Mouse (Mus musculus): ENCODE measurements at regions not wholly inside any gene's neighbourhood (a gene's known extent, or its start where the extent isn't known, plus 50 kb on each side); places are given as distances from the start of the nearest gene placed in this dataset.

DNA sequence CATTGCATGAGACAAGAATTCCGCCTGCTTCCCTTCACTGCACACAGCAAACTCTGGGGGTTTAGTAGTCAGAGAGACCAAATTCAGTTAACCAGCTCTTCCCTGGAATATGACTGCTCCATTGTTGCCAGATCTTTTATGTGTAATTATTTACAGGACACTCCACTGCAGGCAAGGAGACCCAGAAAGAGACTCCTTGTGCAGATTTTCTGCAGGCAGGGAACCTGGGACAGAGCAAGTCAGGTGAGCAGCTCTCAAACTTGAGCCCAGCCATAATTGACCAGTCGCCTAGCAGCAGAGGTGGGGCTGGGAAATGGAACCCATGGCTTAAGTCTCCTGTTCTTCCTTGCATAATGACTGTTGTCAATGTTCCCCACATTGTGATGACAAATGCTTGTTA is 324.2 kb downstream of the Ice1 start:
- Histone ChIP-seq H3K27ac (ENCODE audit: control insufficient read depth, insufficient read depth, low read length) (no peak overlapping the region), H3K27me3 (ENCODE audit: control insufficient read depth, insufficient read depth, low read length) (no peaks in the 10 kb centered on the region), H3K4me1 (replicated peaks; ENCODE audit: control insufficient read depth, insufficient read depth, low read length) (no peaks in the 10 kb centered on the region), H3K36me3 (ENCODE audit: control insufficient read depth, insufficient read depth, low read length) (no peaks in the 10 kb centered on the region), H3K4me3 (ENCODE audit: control insufficient read depth, insufficient read depth, low read length) (no peak overlapping the region)
- WGBS, result 87% methylated on average over 2 of the region's 2 CpGs
- no peak for TF ChIP-seq POLR2A (IDR thresholded peaks at IDR 0.05; ENCODE audit: control insufficient read depth, extremely low read depth, insufficient read depth, low read length, poor library complexity)
- no peak for TF ChIP-seq CTCF (IDR thresholded peaks at IDR 0.05; ENCODE audit: borderline replicate concordance, control insufficient read depth, extremely low read depth, insufficient read depth, low read length, poor library complexity)
- no peak for DNase-seq

DNA sequence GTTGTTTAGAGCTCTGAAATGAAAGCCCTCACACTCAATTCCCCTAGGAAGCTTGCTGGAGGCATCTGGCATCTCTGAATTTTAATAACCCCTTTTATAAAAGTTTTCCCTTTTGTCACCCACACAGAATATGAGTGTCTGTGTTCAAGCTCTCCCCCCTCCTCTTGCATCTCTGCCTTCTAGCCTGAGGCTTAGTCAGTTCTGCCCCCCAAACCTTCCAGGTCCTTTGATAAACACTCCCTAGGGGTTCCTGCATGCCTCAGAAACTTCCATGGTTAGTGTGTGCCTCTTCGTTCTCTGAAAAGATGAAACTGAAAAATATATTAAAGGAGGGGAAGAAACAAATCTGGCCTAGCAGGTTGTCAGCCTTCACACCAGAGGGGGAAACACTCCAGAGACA is 313.9 kb downstream of the Ice1 start:
- no peaks in the 10 kb centered on the region for H3K27me3 ChIP-seq (ENCODE audit: control insufficient read depth, insufficient read depth, low read length)
- no peak for DNase-seq
- no peak overlapping the region for H3K27ac ChIP-seq (ENCODE audit: control insufficient read depth, insufficient read depth, low read length)
- no peaks in the 10 kb centered on the region for H3K4me1 ChIP-seq (replicated peaks; ENCODE audit: control insufficient read depth, insufficient read depth, low read length)
- no peaks in the 10 kb centered on the region for H3K36me3 ChIP-seq (ENCODE audit: control insufficient read depth, insufficient read depth, low read length)
- H3K4me3 ChIP-seq (ENCODE audit: control insufficient read depth, insufficient read depth, low read length), result no peak overlapping the region
- 94% methylated on average over 1 of the region's 1 CpGs for WGBS
- TF ChIP-seq POLR2A (IDR thresholded peaks at IDR 0.05; ENCODE audit: control insufficient read depth, extremely low read depth, insufficient read depth, low read length, poor library complexity) (no peak), CTCF (IDR thresholded peaks at IDR 0.05; ENCODE audit: borderline replicate concordance, control insufficient read depth, extremely low read depth, insufficient read depth, low read length, poor library complexity) (no peak)

DNA sequence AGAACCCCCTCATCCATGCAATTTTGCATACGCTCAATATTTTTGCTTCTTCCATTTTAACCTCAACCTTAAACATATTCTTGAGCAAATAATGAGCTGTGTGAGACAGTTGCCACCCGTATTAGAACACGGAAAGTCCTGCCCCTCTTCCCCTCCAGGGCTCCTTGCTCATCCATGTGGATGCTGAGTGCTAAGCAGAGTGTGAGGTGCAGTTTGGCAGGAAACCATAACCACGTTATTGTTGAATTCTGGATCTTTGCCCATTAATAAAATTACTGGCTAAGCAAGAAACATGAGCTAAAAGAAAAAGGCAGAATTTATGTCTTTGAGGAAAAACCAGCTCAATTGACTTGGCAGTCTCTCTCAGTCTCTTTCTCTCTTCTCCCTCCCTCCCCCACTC is 301.4 kb downstream of the Ice1 start:
- Histone ChIP-seq H3K4me1 (replicated peaks; ENCODE audit: control insufficient read depth, insufficient read depth, low read length) (no peaks in the 10 kb centered on the region), H3K36me3 (ENCODE audit: control insufficient read depth, insufficient read depth, low read length) (no peaks in the 10 kb centered on the region), H3K27me3 (ENCODE audit: control insufficient read depth, insufficient read depth, low read length) (no peaks in the 10 kb centered on the region), H3K4me3 (ENCODE audit: control insufficient read depth, insufficient read depth, low read length) (no peak overlapping the region), H3K27ac (ENCODE audit: control insufficient read depth, insufficient read depth, low read length) (no peak overlapping the region)
- no peak for TF ChIP-seq POLR2A (IDR thresholded peaks at IDR 0.05; ENCODE audit: control insufficient read depth, extremely low read depth, insufficient read depth, low read length, poor library complexity)
- WGBS, result 85% methylated on average over 4 of the region's 4 CpGs
- no peak for DNase-seq

DNA sequence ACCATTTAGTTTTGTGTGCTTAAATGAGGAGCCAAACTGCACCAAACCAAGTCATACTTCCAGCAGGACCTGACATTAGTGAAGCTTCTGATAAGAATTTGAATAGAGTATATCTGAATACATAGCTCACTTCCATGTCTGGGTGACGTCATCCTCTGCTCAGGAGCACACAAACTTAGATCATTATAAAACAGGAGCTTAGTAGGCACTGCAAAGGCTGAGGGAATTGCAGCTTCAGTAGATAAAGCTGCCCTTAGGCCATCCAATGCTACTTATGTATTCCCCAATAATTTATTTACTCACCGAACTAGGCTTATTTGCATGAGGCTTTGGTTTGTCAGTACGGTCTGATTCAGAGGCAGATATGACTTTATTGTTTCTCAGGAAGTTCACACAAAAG is 297.0 kb downstream of the Ice1 start:
- no peak overlapping the region for H3K27ac ChIP-seq (ENCODE audit: control insufficient read depth, insufficient read depth, low read length)
- no peak for DNase-seq
- 72% methylated on average over 3 of the region's 3 CpGs for WGBS
- TF ChIP-seq POLR2A (IDR thresholded peaks at IDR 0.05; ENCODE audit: control insufficient read depth, extremely low read depth, insufficient read depth, low read length, poor library complexity), result no peak
- TF ChIP-seq CTCF (IDR thresholded peaks at IDR 0.05; ENCODE audit: borderline replicate concordance, control insufficient read depth, extremely low read depth, insufficient read depth, low read length, poor library complexity), result no peak
- no peaks in the 10 kb centered on the region for H3K27me3 ChIP-seq (ENCODE audit: control insufficient read depth, insufficient read depth, low read length)
- H3K36me3 ChIP-seq (ENCODE audit: control insufficient read depth, insufficient read depth, low read length), result no peaks in the 10 kb centered on the region
- no peak overlapping the region for H3K4me3 ChIP-seq (ENCODE audit: control insufficient read depth, insufficient read depth, low read length)
- no peaks in the 10 kb centered on the region for H3K4me1 ChIP-seq (replicated peaks; ENCODE audit: control insufficient read depth, insufficient read depth, low read length)

DNA sequence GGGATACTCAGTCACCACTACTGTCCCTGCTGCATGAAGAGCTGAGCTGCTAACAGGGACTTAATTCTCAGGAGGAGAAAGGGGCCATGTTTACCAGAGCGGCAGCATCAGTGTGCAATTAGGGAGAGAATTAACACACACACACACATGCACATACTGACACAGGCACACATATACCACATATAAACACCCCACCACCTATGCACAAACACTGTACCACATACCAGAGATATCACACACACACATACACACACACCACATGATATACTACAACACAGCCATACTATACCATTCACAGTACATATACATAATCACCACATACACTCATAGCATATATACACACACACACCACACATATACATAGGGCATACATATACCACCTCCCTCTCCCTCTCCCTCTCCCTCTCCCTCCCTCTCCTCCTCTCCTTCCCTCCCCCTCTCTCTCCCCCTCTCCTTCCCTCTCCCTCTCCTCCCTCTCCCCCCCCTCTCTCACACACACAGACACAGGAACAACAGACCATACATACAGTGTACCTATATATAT is 294.2 kb downstream of the Ice1 start:
- 96% methylated on average over 1 of the region's 1 CpGs for WGBS
- no peak overlapping the region for H3K27ac ChIP-seq (ENCODE audit: control insufficient read depth, insufficient read depth, low read length)
- TF ChIP-seq POLR2A (IDR thresholded peaks at IDR 0.05; ENCODE audit: control insufficient read depth, extremely low read depth, insufficient read depth, low read length, poor library complexity) (no peak), CTCF (IDR thresholded peaks at IDR 0.05; ENCODE audit: borderline replicate concordance, control insufficient read depth, extremely low read depth, insufficient read depth, low read length, poor library complexity) (no peak)
- H3K4me1 ChIP-seq (replicated peaks; ENCODE audit: control insufficient read depth, insufficient read depth, low read length), result no peaks in the 10 kb centered on the region
- H3K27me3 ChIP-seq (ENCODE audit: control insufficient read depth, insufficient read depth, low read length), result no peaks in the 10 kb centered on the region
- DNase-seq, result no peak
- H3K36me3 ChIP-seq (ENCODE audit: control insufficient read depth, insufficient read depth, low read length), result no peaks in the 10 kb centered on the region
- no peak overlapping the region for H3K4me3 ChIP-seq (ENCODE audit: control insufficient read depth, insufficient read depth, low read length)

DNA sequence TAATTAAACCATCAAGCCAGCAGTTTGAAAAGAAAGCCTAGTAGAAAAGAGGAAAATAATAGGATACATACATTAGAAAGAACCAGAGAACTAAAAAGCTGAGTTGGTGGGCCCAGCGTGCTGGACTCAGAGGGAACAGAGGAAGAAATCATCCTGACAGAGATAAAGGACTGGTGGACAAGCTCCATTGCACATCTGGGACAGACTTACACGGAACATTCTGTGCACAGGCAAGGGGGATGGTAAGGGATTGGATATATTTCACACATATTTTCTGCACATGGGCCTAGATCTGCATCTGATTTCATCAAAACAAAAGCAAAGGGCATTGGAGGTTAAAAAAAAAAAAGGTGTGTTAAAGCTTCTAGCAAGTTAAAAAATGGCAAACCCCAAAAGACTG is 293.5 kb downstream of the Ice1 start:
- Histone ChIP-seq H3K36me3 (ENCODE audit: control insufficient read depth, insufficient read depth, low read length) (no peaks in the 10 kb centered on the region), H3K27me3 (ENCODE audit: control insufficient read depth, insufficient read depth, low read length) (no peaks in the 10 kb centered on the region), H3K27ac (ENCODE audit: control insufficient read depth, insufficient read depth, low read length) (no peak overlapping the region), H3K4me1 (replicated peaks; ENCODE audit: control insufficient read depth, insufficient read depth, low read length) (no peaks in the 10 kb centered on the region), H3K4me3 (ENCODE audit: control insufficient read depth, insufficient read depth, low read length) (no peak overlapping the region)
- TF ChIP-seq CTCF (IDR thresholded peaks at IDR 0.05; ENCODE audit: borderline replicate concordance, control insufficient read depth, extremely low read depth, insufficient read depth, low read length, poor library complexity) (no peak), POLR2A (IDR thresholded peaks at IDR 0.05; ENCODE audit: control insufficient read depth, extremely low read depth, insufficient read depth, low read length, poor library complexity) (no peak)
- WGBS, result 89% methylated on average over 2 of the region's 2 CpGs
- DNase-seq, result no peak

DNA sequence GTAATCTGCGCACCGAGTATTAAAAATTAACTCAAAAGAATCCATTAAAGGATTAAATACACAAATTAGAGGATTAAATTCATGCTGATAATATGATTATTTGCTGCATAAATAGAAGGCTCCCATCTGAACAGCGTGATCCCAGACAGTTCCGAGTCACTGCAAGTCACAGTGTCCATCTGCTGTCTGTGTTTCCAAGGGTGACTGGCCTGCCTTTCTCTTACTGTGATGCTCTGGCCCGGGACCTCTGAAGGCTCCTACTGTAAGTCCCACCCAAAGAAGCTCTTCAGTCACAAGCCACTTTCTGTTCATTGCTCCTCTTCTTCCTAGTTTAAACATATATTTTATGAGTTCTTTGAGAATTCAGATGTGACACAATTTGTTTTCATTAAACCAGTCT is 293.1 kb downstream of the Ice1 start:
- no peak overlapping the region for H3K4me3 ChIP-seq (ENCODE audit: control insufficient read depth, insufficient read depth, low read length)
- no peak for DNase-seq
- H3K27me3 ChIP-seq (ENCODE audit: control insufficient read depth, insufficient read depth, low read length), result no peaks in the 10 kb centered on the region
- H3K27ac ChIP-seq (ENCODE audit: control insufficient read depth, insufficient read depth, low read length), result no peak overlapping the region
- TF ChIP-seq POLR2A (IDR thresholded peaks at IDR 0.05; ENCODE audit: control insufficient read depth, extremely low read depth, insufficient read depth, low read length, poor library complexity) (no peak), CTCF (IDR thresholded peaks at IDR 0.05; ENCODE audit: borderline replicate concordance, control insufficient read depth, extremely low read depth, insufficient read depth, low read length, poor library complexity) (no peak)
- no peaks in the 10 kb centered on the region for H3K4me1 ChIP-seq (replicated peaks; ENCODE audit: control insufficient read depth, insufficient read depth, low read length)
- WGBS, result 93% methylated on average over 5 of the region's 5 CpGs
- H3K36me3 ChIP-seq (ENCODE audit: control insufficient read depth, insufficient read depth, low read length), result no peaks in the 10 kb centered on the region
